Mouse (Mus musculus) brown adipose tissue, adult 24 weeks (tissue): ENCODE measurements around the gene Slc16a12. TPM values are rescaled to one million over a fixed set of nuclear protein-coding genes. Genes with fewer than 3 reads are reported as not detected.

Source experiments
- H3K27ac ChIP-seq: fragments of 200-500 bp; replicated peaks from 2 replicates; pipeline ENCODE4 v1.5.1; 2012; ENCODE audit warnings: low read depth, mild to moderate bottlenecking, low read length
- H3K4me1 ChIP-seq: fragments of 200-500 bp; 2 replicates; pipeline ENCODE4 v1.6.1; 2012; ENCODE audit warnings: low read length, mixed read lengths; ENCODE audit not compliant: control insufficient read depth, insufficient read depth, insufficient read length
- H3K4me3 ChIP-seq: fragments of 200-500 bp; 2 replicates; pipeline ENCODE4 v1.5.1; 2012; ENCODE audit warnings: low read depth, mild to moderate bottlenecking, low read length, moderate library complexity; ENCODE audit not compliant: insufficient read depth
- polyA plus RNA-seq: library from polyadenylated mRNA; stranded (reverse); fragments of >200 nt; gene quantifications from 2 replicates; pipeline ENCODE4 v1.2.4, GENCODE M21; 2012; ENCODE audit not compliant: missing spikeins, insufficient read depth, insufficient read length

Slc16a12 gene
- polyA plus RNA-seq, 1 experiment, result 0.99 TPM

DNA sequence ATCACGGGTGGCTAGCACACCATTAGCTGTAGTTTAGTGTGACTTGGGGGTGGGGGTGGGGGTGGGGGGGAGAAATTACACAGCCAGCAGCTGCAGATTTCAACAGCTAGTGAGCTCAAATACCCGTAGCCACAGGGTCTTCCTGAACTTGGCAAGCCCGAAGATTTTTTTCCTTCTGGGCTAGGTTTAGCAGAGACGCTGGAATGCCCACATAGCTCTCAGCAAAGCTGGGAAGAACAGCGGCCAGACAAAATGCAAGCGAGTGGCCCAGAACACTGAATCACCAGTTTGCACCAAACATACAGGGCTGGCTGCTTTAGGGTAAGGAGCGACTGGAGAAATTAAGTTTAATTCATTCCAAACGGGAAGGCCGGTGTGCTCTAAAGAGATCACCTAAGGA lies 888 bp downstream of the Slc16a12 start:
- H3K4me1 ChIP-seq, result no peaks in the 10 kb centered on the region; the same call in 1 of the 2 replicates
- H3K27ac ChIP-seq, result no peak overlapping the region
- peak overlapping the region; percentile 60 for H3K4me3 ChIP-seq

GRCm38 (mm10) chr19:34745012-34745411 lies 2.1 kb downstream of the Slc16a12 start:
- H3K4me1 ChIP-seq, result no peaks in the 10 kb centered on the region; the same call in 1 of the 2 replicates
- H3K27ac ChIP-seq, result no peak overlapping the region
- H3K4me3 ChIP-seq, result no peak overlapping the region

GRCm38 (mm10) chr19:34737916-34738315 lies 9.2 kb downstream of the Slc16a12 start:
- no peak overlapping the region for H3K27ac ChIP-seq

GRCm38 (mm10) chr19:34735900-34736299 lies 11.2 kb downstream of the Slc16a12 start:
- Histone ChIP-seq H3K4me1 (no peaks in the 10 kb centered on the region), H3K27ac (no peak overlapping the region), H3K4me3 (no peak overlapping the region)

More at GRCm38 (mm10) chr19:34737916-34738315, 9.2 kb downstream of the Slc16a12 start:
- H3K4me1 ChIP-seq, result no peaks in the 10 kb centered on the region
- H3K4me3 ChIP-seq, result no peak overlapping the region

GRCm38 (mm10) chr19:34733020-34733419 lies 14.1 kb downstream of the Slc16a12 start:
- Histone ChIP-seq H3K4me3 (no peak overlapping the region), H3K27ac (no peak overlapping the region), H3K4me1 (no peaks in the 10 kb centered on the region)

DNA sequence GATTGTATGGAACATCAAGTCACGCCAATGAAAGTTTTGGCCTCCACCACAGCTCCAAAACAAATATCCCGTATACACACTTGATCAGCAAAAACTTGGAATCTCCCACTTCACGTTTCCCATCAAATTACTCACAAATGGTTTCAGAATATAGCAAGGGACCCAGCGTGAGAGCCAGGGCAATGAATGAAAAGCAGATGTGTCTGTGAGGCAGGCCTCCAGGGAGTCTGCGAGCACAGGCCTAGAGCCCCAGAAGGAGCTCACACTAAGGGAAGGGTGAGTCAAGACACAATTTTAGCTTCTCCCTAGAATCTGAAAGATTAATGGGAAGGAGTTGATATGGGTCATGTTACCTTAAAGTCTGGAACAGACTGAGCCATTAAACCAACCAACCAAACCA lies 15.7 kb downstream of the Slc16a12 start:
- H3K4me3 ChIP-seq, result no peak overlapping the region
- no peak overlapping the region for H3K27ac ChIP-seq
- H3K4me1 ChIP-seq, result no peaks in the 10 kb centered on the region

DNA sequence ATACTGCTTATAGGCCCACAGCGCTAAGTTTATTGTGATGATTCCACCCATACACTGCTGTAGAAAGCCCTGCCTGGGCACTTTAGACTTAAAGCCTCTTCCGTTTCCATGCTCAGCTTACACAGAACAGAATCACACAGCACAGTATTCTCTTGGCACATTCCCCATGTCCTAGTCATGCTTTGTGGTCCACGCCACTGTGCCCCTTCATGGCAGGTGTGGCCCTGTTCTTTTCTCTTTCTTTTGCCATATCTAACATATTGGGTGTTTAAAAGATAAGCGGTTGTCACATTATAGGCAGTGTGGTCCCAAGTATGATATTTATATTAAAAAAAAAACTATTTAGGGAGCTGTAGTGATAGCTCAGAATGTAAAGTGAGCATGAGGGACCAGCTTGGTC lies 16.5 kb downstream of the Slc16a12 start:
- Histone ChIP-seq H3K27ac (no peak overlapping the region), H3K4me3 (no peak overlapping the region), H3K4me1 (no peaks in the 10 kb centered on the region)

- Histone ChIP-seq H3K27ac (no peak overlapping the region), H3K4me1 (no peaks in the 10 kb centered on the region)
These were observed 17.6 kb downstream of the Slc16a12 start for GRCm38 (mm10) chr19:34729505-34729904.

GRCm38 (mm10) chr19:34726254-34726962 lies 20.7 kb downstream of the Slc16a12 start:
- Histone ChIP-seq H3K27ac (no peak overlapping the region), H3K4me3 (no peak overlapping the region), H3K4me1 (no peaks in the 10 kb centered on the region)

More at GRCm38 (mm10) chr19:34729505-34729904, 17.6 kb downstream of the Slc16a12 start:
- H3K4me3 ChIP-seq, result no peak overlapping the region

GRCm38 (mm10) chr19:34725418-34725817 lies 21.7 kb downstream of the Slc16a12 start:
- Histone ChIP-seq H3K4me3 (no peak overlapping the region), H3K27ac (no peak overlapping the region), H3K4me1 (no peaks in the 10 kb centered on the region)

- no peak overlapping the region for H3K27ac ChIP-seq
These were observed 22.5 kb downstream of the Slc16a12 start for GRCm38 (mm10) chr19:34724598-34724997.

DNA sequence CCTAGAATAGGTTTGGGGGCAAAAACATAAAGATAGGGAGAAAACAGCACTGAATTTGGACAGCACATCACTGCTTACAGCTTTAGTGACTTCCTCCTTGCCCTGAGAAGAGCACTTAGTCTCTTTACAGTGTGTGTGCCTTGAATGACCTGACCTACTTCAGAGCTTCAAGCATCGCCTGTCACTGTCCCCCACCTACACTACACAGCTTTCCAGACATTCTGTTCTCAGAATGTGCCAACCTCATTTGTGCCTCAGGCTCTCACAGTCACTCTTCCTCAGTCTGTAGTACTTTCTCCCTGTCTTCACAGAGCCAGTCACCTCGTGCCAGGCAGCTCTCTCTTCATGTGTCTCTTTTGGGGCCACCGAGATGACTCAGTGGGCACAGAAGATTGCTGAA lies 24.5 kb downstream of the Slc16a12 start:
- Histone ChIP-seq H3K27ac (no peak overlapping the region), H3K4me1 (no peaks in the 10 kb centered on the region), H3K4me3 (no peak overlapping the region)

More at GRCm38 (mm10) chr19:34724598-34724997, 22.5 kb downstream of the Slc16a12 start:
- H3K4me1 ChIP-seq, result no peaks in the 10 kb centered on the region
- H3K4me3 ChIP-seq, result no peak overlapping the region

DNA sequence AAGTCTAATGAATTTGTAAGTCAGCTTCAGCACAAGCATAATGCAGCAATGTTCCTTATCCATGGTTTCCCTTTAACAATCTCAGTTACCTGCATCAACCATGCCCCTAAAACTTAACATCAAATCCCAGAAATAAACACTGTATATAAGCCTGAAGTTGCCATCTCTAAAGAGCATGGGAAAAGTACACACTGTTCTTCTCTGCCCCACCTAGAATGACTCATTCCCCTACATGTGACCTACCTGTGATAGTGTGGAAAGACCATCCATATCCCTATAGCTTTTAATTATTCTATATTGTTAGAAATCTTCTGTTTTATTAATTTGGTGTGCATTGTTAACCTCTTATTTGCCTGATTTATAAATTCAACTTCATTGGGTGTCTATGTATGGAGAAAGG lies 27.0 kb downstream of the Slc16a12 start:
- H3K4me1 ChIP-seq, result no peaks in the 10 kb centered on the region
- H3K4me3 ChIP-seq, result no peak overlapping the region
- H3K27ac ChIP-seq, result no peak overlapping the region

DNA sequence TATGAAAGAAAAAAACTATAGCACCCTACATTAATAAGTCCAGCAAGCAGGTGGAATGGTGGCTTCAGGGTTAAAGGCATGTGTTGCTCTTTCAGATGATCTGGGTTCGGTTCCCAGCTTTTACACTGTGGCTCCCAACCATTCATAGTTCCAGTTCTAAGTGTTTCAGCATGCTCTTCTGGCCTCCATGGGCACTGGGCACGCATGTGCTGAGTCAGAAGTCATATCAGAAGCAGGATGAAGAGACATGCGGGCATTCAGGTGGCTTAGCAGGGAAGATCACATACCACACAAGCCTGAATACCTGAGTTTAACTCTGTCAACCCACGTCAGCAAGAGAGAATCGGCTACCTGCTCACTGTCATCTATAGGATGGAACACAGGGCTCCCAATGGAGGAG lies 28.1 kb downstream of the Slc16a12 start:
- Histone ChIP-seq H3K4me3 (no peak overlapping the region), H3K4me1 (no peaks in the 10 kb centered on the region), H3K27ac (no peak overlapping the region)

GRCm38 (mm10) chr19:34718478-34718877 lies 28.6 kb downstream of the Slc16a12 start:
- Histone ChIP-seq H3K4me1 (no peaks in the 10 kb centered on the region), H3K4me3 (no peak overlapping the region), H3K27ac (no peak overlapping the region)

DNA sequence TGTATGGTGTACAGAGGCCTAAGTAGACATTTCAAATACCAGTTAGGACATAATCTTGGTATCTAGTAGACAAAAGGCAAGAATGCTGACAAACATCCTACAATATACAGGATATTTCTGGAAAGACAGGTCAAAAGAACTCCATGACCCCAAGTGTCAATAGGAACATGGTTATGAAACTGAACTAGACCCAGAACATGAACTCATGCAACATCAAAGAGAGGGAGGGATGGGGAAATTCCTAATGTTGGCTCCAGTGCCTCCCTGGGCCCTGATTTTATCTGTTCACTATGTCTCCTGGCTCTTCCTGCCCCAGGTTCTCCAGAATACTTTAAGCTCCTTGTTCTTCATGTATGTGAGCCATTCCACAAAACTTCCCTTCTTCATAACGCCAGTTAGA lies 31.2 kb downstream of the Slc16a12 start:
- no peaks in the 10 kb centered on the region for H3K4me1 ChIP-seq
- no peak overlapping the region for H3K4me3 ChIP-seq
- no peak overlapping the region for H3K27ac ChIP-seq
